Mouse (Mus musculus) heart, postnatal 0 days (tissue): ENCODE data around the gene Wbp11. TPM values are rescaled to one million over a fixed set of nuclear protein-coding genes. Genes with fewer than 3 reads are reported as not detected.

Source experiments
- ATAC-seq: fragments of 200-750 bp; cut with Nextera tagmentation; 2 replicates; pipeline ENCODE4 v1.8.0; 2017; ENCODE audit warnings: low read depth, moderate number of reproducible peaks, moderate library complexity; ENCODE audit not compliant: insufficient read depth
- DNase-seq: peaks from one replicate; pipeline ENCODE4 v3.0.0-alpha.2; 2016; ENCODE audit warnings: low spot score
- H3K27ac ChIP-seq: fragments of 300-500 bp; sonication (generic); 2 replicates; pipeline ENCODE4 v1.5.1; 2014; ENCODE audit warnings: low read depth, mild to moderate bottlenecking
- H3K27me3 ChIP-seq: fragments of 300-500 bp; sonication (generic); 2 replicates; pipeline ENCODE4 v1.6.1; 2014; ENCODE audit warnings: low read length, mixed read lengths; ENCODE audit not compliant: control insufficient read depth, insufficient read depth
- H3K36me3 ChIP-seq: fragments of 300-500 bp; sonication (generic); replicated peaks from 2 replicates; pipeline ENCODE4 v1.6.1; 2014; ENCODE audit warnings: low read length, mixed read lengths; ENCODE audit not compliant: control insufficient read depth, insufficient read depth
- H3K4me1 ChIP-seq: fragments of 300-500 bp; sonication (generic); 2 replicates; pipeline ENCODE4 v1.6.1; 2014; ENCODE audit warnings: antibody characterized with exemption; ENCODE audit not compliant: control insufficient read depth, insufficient read depth
- H3K4me2 ChIP-seq: fragments of 300-500 bp; sonication (generic); 2 replicates; pipeline ENCODE4 v1.6.1; 2014; ENCODE audit warnings: low read depth, mild to moderate bottlenecking, low read length, moderate library complexity
- H3K4me3 ChIP-seq: fragments of 300-500 bp; sonication (generic); 2 replicates; pipeline ENCODE4 v1.5.1; 2014; ENCODE audit warnings: low read depth, low read length
- H3K9ac ChIP-seq: fragments of 300-500 bp; sonication (generic); replicated peaks from 2 replicates; pipeline ENCODE4 v1.6.1; 2014; ENCODE audit warnings: low read depth, low read length, mixed read lengths
- H3K9me3 ChIP-seq: fragments of 300-500 bp; sonication (generic); replicated peaks from 2 replicates; pipeline ENCODE4 v1.6.1; 2016; ENCODE audit warnings: low read length; ENCODE audit not compliant: control insufficient read depth
- CTCF ChIP-seq: IDR thresholded peaks from 2 replicates; pipeline ENCODE4 v1.5.1; 2016; ENCODE audit warnings: antibody characterized with exemption, control low read depth, low read depth
- EP300 ChIP-seq: IDR thresholded peaks from 2 replicates; pipeline ENCODE4 v1.6.1; 2016; ENCODE audit warnings: antibody characterized with exemption, low read depth
- WGBS: fragments of 180-500 bp; shearing (Covaris S2); extraction: QIAGEN DNeasy Blood & Tissue Kit; methylation state at CpG from one replicate; pipeline ENCODE4 v1.1.7; 2014; 5-methylcytosine and 5-hydroxymethylcytosine counted together
- polyA plus RNA-seq: library from polyadenylated mRNA; unstranded; fragments of >200 nt; fragmentation: Nextera tagmentation; extraction: Ambion mirVana; gene quantifications from 2 replicates; pipeline ENCODE4 v1.2.1, GENCODE M21; 2015
- total RNA-seq: library from RNA; depleted of rRNA; stranded (reverse); fragments of >200 nt; gene quantifications from 2 replicates; pipeline ENCODE4 v1.2.3, GENCODE M21; 2014; ENCODE audit warnings: low replicate concordance; rRNA removed

The Wbp11 gene
- 28.2 and 37.7 TPM in 2 replicates for total RNA-seq
- polyA plus RNA-seq = 51.1 and 52.7 TPM in 2 replicates

DNA sequence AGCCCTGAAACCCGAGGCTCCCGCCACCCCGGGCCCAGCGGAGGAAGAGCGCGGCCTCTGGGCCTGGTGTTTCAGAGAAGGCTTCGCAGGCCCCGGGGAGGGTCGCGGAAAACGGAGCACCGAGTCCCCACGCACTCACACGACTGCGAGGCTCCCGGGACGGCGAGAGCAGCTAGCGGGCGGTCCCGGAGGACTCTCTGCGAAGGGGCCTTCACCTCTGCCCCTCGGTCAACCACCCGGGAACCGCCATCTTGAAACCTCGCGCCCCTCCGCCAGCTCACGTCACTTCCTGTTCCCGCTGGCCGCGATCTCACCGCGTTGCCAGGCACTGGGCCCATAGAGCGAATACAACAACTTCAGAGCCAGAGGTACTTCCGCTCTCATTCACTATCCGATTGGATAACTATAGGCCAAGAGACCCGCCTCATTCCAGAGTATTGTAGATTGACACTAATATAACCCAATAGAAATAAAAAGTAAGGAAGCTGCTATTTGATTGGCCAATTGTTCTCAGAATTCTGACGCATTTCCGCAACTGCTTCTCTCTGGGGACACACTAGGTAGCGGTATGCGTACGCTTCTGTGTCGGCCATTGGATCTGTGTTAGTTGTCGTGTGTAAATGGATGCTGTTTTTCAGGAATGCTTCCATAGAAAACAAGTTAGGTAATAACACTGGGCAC is at the start of gene Wbp11:
TSS of gene Wbp11 (minus strand) at position 353 of the 681 bp plus-strand sequence.
- peak within 1 kb of the TSS; percentile 86 for H3K27ac ChIP-seq
- H3K9me3 ChIP-seq = no peaks in the 10 kb centered on the region
- H3K36me3 ChIP-seq = peaks cover 23% of the 10 kb centered on the region
- peak; percentile 100 for DNase-seq
- peak within 1 kb of the TSS; percentile 100 for H3K4me3 ChIP-seq
- H3K27me3 ChIP-seq = no peaks in the 10 kb centered on the region
- TF ChIP-seq CTCF = peak; percentile 26; the same call in 1 of the 2 replicates
- TF ChIP-seq EP300 = no peak
- peak; percentile 100 for ATAC-seq
- peak within 1 kb of the TSS; percentile 90 for H3K4me2 ChIP-seq
- WGBS = under 1% methylated on average over 45 of the region's 45 CpGs
- peak within 1 kb of the TSS; percentile 100 for H3K9ac ChIP-seq
- H3K4me1 ChIP-seq = peaks cover 11% of the 10 kb centered on the region

DNA sequence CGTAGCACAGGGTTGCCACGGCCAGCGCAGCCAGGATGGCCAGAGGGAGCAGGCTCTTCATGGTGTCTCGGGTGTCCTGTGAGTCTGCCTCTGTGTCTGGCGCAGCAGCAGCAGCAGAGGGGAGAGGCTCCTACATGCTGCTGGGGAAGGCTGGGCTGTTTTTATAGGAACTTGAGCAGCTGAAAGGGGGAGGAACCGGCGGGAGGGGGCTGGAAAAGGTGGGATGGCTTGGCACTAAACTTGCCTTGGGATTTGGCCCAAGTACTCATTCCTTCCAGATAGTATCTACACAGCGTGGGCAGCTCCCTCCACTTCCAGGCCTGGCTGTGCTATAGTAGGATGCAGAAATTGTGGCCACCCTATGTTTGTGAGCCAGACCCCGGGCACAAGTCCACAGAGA is 47.6 kb upstream of the Wbp11 start, which contains the start of gene Mgp:
TSS of gene Mgp (minus strand) at position 154 of the 400 bp plus-strand sequence.
- no peaks in the 10 kb centered on the region for H3K9me3 ChIP-seq
- peaks cover 9% of the 10 kb centered on the region for H3K4me1 ChIP-seq
- ATAC-seq (peak; percentile 77), DNase-seq (peak; percentile 61)
- 23% methylated on average over 9 of the region's 9 CpGs for WGBS
- peak within 1 kb of the TSS; percentile 60 for H3K4me2 ChIP-seq
- H3K9ac ChIP-seq = peak within 1 kb of the TSS; percentile 55
- no peak for TF ChIP-seq EP300
- TF ChIP-seq CTCF = no peak
- no peaks in the 10 kb centered on the region for H3K27me3 ChIP-seq
- no peaks in the 10 kb centered on the region for H3K36me3 ChIP-seq
- H3K4me3 ChIP-seq = peak within 1 kb of the TSS; percentile 38
- H3K27ac ChIP-seq = peak within 1 kb of the TSS; percentile 56

DNA sequence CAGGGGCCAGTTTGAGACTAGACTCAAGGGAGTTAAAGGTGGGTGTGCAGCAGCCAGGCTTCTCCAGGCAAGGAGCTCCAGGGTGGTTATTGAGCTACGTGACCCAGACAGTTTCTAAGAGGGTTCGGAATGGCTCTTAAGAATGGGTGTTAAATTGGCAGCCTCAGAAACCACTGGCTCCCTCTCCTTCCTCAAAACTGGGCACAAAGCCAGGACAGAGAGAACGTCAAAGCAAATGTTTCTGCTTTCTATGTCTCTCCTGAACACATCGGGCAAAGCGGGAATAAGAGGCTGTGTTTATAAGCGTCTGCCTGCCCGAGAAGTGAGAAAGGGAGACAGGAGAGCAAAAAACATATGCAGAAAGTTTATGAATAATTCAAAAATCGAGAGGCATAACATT is 46.6 kb upstream of the Wbp11 start:
- Histone ChIP-seq H3K36me3 (no peaks in the 10 kb centered on the region), H3K4me3 (peak overlapping the region; percentile 38), H3K27me3 (no peaks in the 10 kb centered on the region), H3K4me2 (peak overlapping the region; percentile 60), H3K9ac (peak overlapping the region; percentile 42), H3K9me3 (no peaks in the 10 kb centered on the region), H3K27ac (peak overlapping the region; percentile 22), H3K4me1 (peaks cover 9% of the 10 kb centered on the region)
- 12% methylated on average over 8 of the region's 8 CpGs for WGBS
- TF ChIP-seq EP300 (no peak), CTCF (no peak)
- DNase-seq (peak; percentile 58), ATAC-seq (no peak)

DNA sequence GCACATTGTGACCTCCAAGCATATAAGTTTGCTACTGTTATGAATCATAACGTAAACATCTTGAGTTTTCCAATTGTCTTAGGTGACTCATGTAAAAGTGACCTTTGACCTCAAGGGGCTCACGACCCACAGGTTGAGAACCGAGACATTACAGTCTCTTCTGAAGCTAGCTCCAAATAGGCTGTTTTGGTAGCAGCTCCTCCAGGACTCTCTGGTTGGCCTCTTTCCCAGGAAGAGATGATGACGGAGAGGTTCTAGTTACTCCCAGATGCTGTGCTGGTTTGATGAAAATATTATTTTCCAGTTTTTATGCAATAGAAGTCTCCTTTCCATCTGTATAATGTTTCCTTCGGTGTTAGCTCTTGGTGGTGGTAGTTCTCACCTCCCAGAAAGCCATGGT is 40.9 kb upstream of the Wbp11 start:
- H3K4me1 ChIP-seq = no peaks in the 10 kb centered on the region
- H3K9ac ChIP-seq = no peak overlapping the region
- no peak overlapping the region for H3K4me3 ChIP-seq
- 68% methylated on average over 5 of the region's 5 CpGs for whole genome bisulfite sequencing
- no peak overlapping the region for H3K27ac ChIP-seq
- no peak overlapping the region for H3K4me2 ChIP-seq
- TF ChIP-seq EP300 (no peak), CTCF (no peak)
- no peaks in the 10 kb centered on the region for H3K27me3 ChIP-seq
- H3K36me3 ChIP-seq = no peaks in the 10 kb centered on the region
- DNase-seq (no peak), ATAC-seq (no peak)
- H3K9me3 ChIP-seq = no peaks in the 10 kb centered on the region

DNA sequence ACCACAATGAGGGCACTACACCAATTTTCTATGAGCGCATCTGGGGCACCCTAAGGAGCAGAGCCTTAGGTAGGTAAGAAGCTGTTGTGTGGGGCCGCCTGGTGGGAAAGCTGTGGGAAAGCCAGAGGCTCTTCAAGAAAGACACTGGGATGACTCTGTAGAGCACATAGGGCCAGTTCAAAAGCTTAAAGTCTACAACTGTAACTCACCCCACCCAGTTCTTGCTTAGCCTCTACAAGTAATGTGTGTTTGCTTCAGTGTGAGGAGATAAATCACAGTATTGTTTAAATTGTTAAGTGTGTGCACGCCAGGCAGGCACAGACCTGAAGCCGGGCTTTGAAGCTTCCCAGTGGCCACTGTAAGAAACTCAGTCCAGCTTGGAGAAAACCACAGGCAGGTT is 38.1 kb upstream of the Wbp11 start:
- ATAC-seq = no peak
- no peaks in the 10 kb centered on the region for H3K9me3 ChIP-seq
- DNase-seq = no peak
- H3K4me1 ChIP-seq = no peaks in the 10 kb centered on the region
- H3K4me3 ChIP-seq = no peak overlapping the region
- H3K4me2 ChIP-seq = no peak overlapping the region
- no peaks in the 10 kb centered on the region for H3K27me3 ChIP-seq
- TF ChIP-seq CTCF = no peak
- no peak overlapping the region for H3K9ac ChIP-seq
- 89% methylated on average over 4 of the region's 4 CpGs for WGBS
- no peaks in the 10 kb centered on the region for H3K36me3 ChIP-seq
- H3K27ac ChIP-seq = no peak overlapping the region

DNA sequence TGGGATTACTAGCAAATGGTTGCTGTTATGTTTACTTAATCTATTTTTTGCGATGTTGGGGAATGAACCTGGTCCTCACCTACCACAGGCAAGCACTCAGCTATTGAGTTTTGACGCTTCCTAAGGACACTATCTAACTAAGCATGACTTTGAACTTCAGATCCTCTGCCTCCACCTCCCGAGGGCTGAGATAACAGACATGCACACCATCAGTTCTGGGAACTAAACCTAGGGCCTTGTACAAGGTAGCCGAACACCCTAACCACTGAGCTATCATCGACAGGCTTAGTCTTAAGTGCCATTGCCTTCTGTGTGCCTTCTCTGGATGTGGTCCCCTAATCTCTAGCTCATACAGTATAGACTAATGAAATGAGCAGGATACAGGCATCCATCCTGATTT is 37.3 kb upstream of the Wbp11 start:
- Histone ChIP-seq H3K27me3 (no peaks in the 10 kb centered on the region), H3K27ac (no peak overlapping the region), H3K4me3 (no peak overlapping the region), H3K36me3 (no peaks in the 10 kb centered on the region), H3K4me2 (no peak overlapping the region), H3K9ac (no peak overlapping the region), H3K9me3 (no peaks in the 10 kb centered on the region), H3K4me1 (no peaks in the 10 kb centered on the region)
- WGBS = 83% methylated on average over 5 of the region's 5 CpGs
- no peak for TF ChIP-seq EP300
- ATAC-seq (no peak), DNase-seq (no peak)
